Mouse (Mus musculus) midbrain, embryonic 12.5 days (tissue): ENCODE measurements around the gene Inip. TPM values are rescaled to one million over a fixed set of nuclear protein-coding genes. Genes with fewer than 3 reads are reported as not detected.
A peak's percentile ranks its signal among the peaks of the same experiment; 100 is the strongest.
"Not testable (repeated sequence)": the region's sequence is repeated elsewhere in the genome, so short reads cannot be mapped to it uniquely, and the experiment has no call there.

ENCODE experiments used
- ATAC-seq: fragments of 200-750 bp; cut with Nextera tagmentation; 2 replicates; pipeline ENCODE4 v1.8.0; 2017; ENCODE audit warnings: low read depth, moderate TSS enrichment, moderate library complexity; ENCODE audit not compliant: low FRiP score
- H3K27ac ChIP-seq: fragments of 300-500 bp; sonication (generic); replicated peaks from 2 replicates; pipeline ENCODE4 v1.5.1; 2016; ENCODE audit warnings: mild to moderate bottlenecking
- H3K27me3 ChIP-seq: fragments of 300-500 bp; sonication (generic); 2 replicates; pipeline ENCODE4 v1.6.1; 2016; ENCODE audit warnings: mild to moderate bottlenecking
- H3K36me3 ChIP-seq: fragments of 300-500 bp; sonication (generic); 2 replicates; pipeline ENCODE4 v1.6.1; 2016
- H3K4me1 ChIP-seq: fragments of 300-500 bp; sonication (generic); 2 replicates; pipeline ENCODE4 v1.6.1; 2016
- H3K4me2 ChIP-seq: fragments of 300-500 bp; sonication (generic); replicated peaks from 2 replicates; pipeline ENCODE4 v1.6.1; 2016; ENCODE audit warnings: mild to moderate bottlenecking, moderate library complexity
- H3K4me3 ChIP-seq: fragments of 300-500 bp; sonication (generic); 2 replicates; pipeline ENCODE4 v1.5.1; 2016; ENCODE audit warnings: mild to moderate bottlenecking
- H3K9ac ChIP-seq: fragments of 300-500 bp; sonication (generic); replicated peaks from 2 replicates; pipeline ENCODE4 v1.6.1; 2016; ENCODE audit warnings: mild to moderate bottlenecking, moderate library complexity
- H3K9me3 ChIP-seq: fragments of 300-500 bp; sonication (generic); 2 replicates; pipeline ENCODE4 v1.6.1; 2016; ENCODE audit warnings: mild to moderate bottlenecking
- WGBS: fragments of 180-500 bp; shearing (Covaris S2); methylation state at CpG from one replicate; pipeline ENCODE4 v1.1.7; 2016; 5-methylcytosine and 5-hydroxymethylcytosine counted together
- polyA plus RNA-seq: library from polyadenylated mRNA; unstranded; fragments of >200 nt; fragmentation: Nextera tagmentation; extraction: Ambion mirVana; gene quantifications from 2 replicates; pipeline ENCODE4 v1.2.1, GENCODE M21; 2016

The Inip gene
- polyA plus RNA-seq, 1 experiment from 2014 or later: 94.5 TPM

- H3K36me3 ChIP-seq, ATAC-seq, H3K4me3 ChIP-seq, H3K27me3 ChIP-seq, H3K4me1 ChIP-seq, H3K4me2 ChIP-seq, H3K9ac ChIP-seq, H3K27ac ChIP-seq, H3K9me3 ChIP-seq: not testable (repeated sequence)
- 80% methylated on average over 2 of the region's 2 CpGs for WGBS
Observed at GRCm38 (mm10) chr4:59793626-59794025, 7.8 kb downstream of the Inip start.

GRCm38 (mm10) chr4:59789015-59789414 lies 12.4 kb downstream of the Inip start:
- no peaks in the 10 kb centered on the region for H3K9me3 ChIP-seq
- no peak for ATAC-seq
- no peaks in the 10 kb centered on the region for H3K4me1 ChIP-seq
- H3K27me3 ChIP-seq: no peaks in the 10 kb centered on the region
- no peak overlapping the region for H3K9ac ChIP-seq
- H3K27ac ChIP-seq: no peak overlapping the region
- no peak overlapping the region for H3K4me3 ChIP-seq
- no peak overlapping the region for H3K4me2 ChIP-seq
- H3K36me3 ChIP-seq: no peaks in the 10 kb centered on the region

GRCm38 (mm10) chr4:59787126-59787525 lies 14.3 kb downstream of the Inip start:
- Histone ChIP-seq H3K36me3 (no peaks in the 10 kb centered on the region), H3K4me1 (peaks cover 4% of the 10 kb centered on the region), H3K27me3 (no peaks in the 10 kb centered on the region), H3K27ac (no peak overlapping the region), H3K4me3 (no peak overlapping the region), H3K4me2 (no peak overlapping the region), H3K9ac (no peak overlapping the region), H3K9me3 (no peaks in the 10 kb centered on the region)
- ATAC-seq: no peak
- WGBS: 65% methylated on average over 6 of the region's 6 CpGs

- no peak overlapping the region for H3K4me2 ChIP-seq
- H3K36me3 ChIP-seq: no peaks in the 10 kb centered on the region
- H3K4me1 ChIP-seq: peaks cover 6% of the 10 kb centered on the region
- WGBS: 2% methylated on average over 7 of the region's 7 CpGs
- no peak overlapping the region for H3K9ac ChIP-seq
- H3K4me3 ChIP-seq: no peak overlapping the region
- no peaks in the 10 kb centered on the region for H3K9me3 ChIP-seq
- no peaks in the 10 kb centered on the region for H3K27me3 ChIP-seq
- H3K27ac ChIP-seq: no peak overlapping the region
- no peak for ATAC-seq
Observed at GRCm38 (mm10) chr4:59786661-59787060, 14.7 kb downstream of the Inip start.

GRCm38 (mm10) chr4:59785412-59785811 lies 16.0 kb downstream of the Inip start:
- Histone ChIP-seq H3K36me3 (no peaks in the 10 kb centered on the region), H3K4me1 (peaks cover 6% of the 10 kb centered on the region), H3K27ac (no peak overlapping the region), H3K9me3 (no peaks in the 10 kb centered on the region), H3K9ac (no peak overlapping the region), H3K4me3 (no peak overlapping the region), H3K4me2 (no peak overlapping the region), H3K27me3 (no peaks in the 10 kb centered on the region)
- no peak for ATAC-seq
- 32% methylated on average over 2 of the region's 2 CpGs for WGBS

GRCm38 (mm10) chr4:59783685-59784279 lies 17.6 kb downstream of the Inip start:
- H3K27me3 ChIP-seq: no peaks in the 10 kb centered on the region
- peak overlapping the region; percentile 62 for H3K27ac ChIP-seq
- peak overlapping the region; percentile 72 for H3K4me3 ChIP-seq
- H3K36me3 ChIP-seq: 0 out of 2 replicates have a peak, but pooled peaks cover 3% of the 10 kb centered on the region
- H3K9ac ChIP-seq: peak overlapping the region; percentile 65
- no peaks in the 10 kb centered on the region for H3K9me3 ChIP-seq
- 1% methylated on average over 36 of the region's 36 CpGs for WGBS
- peak; percentile 96 for ATAC-seq
- peaks cover 6% of the 10 kb centered on the region for H3K4me1 ChIP-seq
- H3K4me2 ChIP-seq: peak overlapping the region; percentile 67

GRCm38 (mm10) chr4:59782853-59783684 lies 18.3 kb downstream of the Inip start:
- H3K27me3 ChIP-seq: no peaks in the 10 kb centered on the region
- H3K9me3 ChIP-seq: no peaks in the 10 kb centered on the region
- H3K4me1 ChIP-seq: peaks cover 6% of the 10 kb centered on the region
- under 1% methylated on average over 47 of the region's 47 CpGs for WGBS
- H3K4me2 ChIP-seq: peak overlapping the region; percentile 67
- peak overlapping the region; percentile 72 for H3K4me3 ChIP-seq
- peak; percentile 71 for ATAC-seq
- H3K36me3 ChIP-seq: 0 out of 2 replicates have a peak, but pooled peaks cover 3% of the 10 kb centered on the region
- H3K9ac ChIP-seq: peak overlapping the region; percentile 65
- H3K27ac ChIP-seq: peak overlapping the region; percentile 62

GRCm38 (mm10) chr4:59780568-59780967 lies 20.8 kb downstream of the Inip start:
- Histone ChIP-seq H3K27ac (no peak overlapping the region), H3K4me3 (no peak overlapping the region), H3K4me1 (peaks cover 6% of the 10 kb centered on the region), H3K36me3 (peaks cover 3% of the 10 kb centered on the region; the same call in 1 of the 2 replicates), H3K27me3 (no peaks in the 10 kb centered on the region), H3K9me3 (no peaks in the 10 kb centered on the region), H3K4me2 (no peak overlapping the region), H3K9ac (no peak overlapping the region)
- no peak for ATAC-seq
- whole genome bisulfite sequencing: 33% methylated on average over 1 of the region's 1 CpGs

- Histone ChIP-seq H3K9ac (no peak overlapping the region), H3K36me3 (peaks cover 14% of the 10 kb centered on the region)
Observed at GRCm38 (mm10) chr4:59777828-59778227, 23.6 kb downstream of the Inip start.

GRCm38 (mm10) chr4:59772171-59772879 lies 29.1 kb downstream of the Inip start:
- Histone ChIP-seq H3K27ac (0 out of 2 replicates have a peak overlapping the region, but pooled peaks have one; percentile 8), H3K9ac (no peak overlapping the region), H3K4me2 (no peak overlapping the region), H3K4me1 (peaks cover 8% of the 10 kb centered on the region; the same call in 1 of the 2 replicates), H3K27me3 (no peaks in the 10 kb centered on the region), H3K9me3 (no peaks in the 10 kb centered on the region), H3K4me3 (no peak overlapping the region), H3K36me3 (peaks cover 44% of the 10 kb centered on the region)
- ATAC-seq: peak; percentile 13; the same call in 1 of the 2 replicates
- 30% methylated on average over 17 of the region's 17 CpGs for WGBS

More at GRCm38 (mm10) chr4:59777828-59778227, 23.6 kb downstream of the Inip start:
- 81% methylated on average over 3 of the region's 3 CpGs for WGBS
- ATAC-seq: no peak
- H3K9me3 ChIP-seq: no peaks in the 10 kb centered on the region
- H3K27ac ChIP-seq: no peak overlapping the region
- no peaks in the 10 kb centered on the region for H3K27me3 ChIP-seq
- no peak overlapping the region for H3K4me2 ChIP-seq
- no peak overlapping the region for H3K4me3 ChIP-seq
- H3K4me1 ChIP-seq: peaks cover 9% of the 10 kb centered on the region

GRCm38 (mm10) chr4:59767717-59768116 lies 33.7 kb downstream of the Inip start:
- H3K36me3 ChIP-seq: peaks cover 33% of the 10 kb centered on the region

More at GRCm38 (mm10) chr4:59767717-59768116, 33.7 kb downstream of the Inip start:
- no peak for ATAC-seq
- H3K27me3 ChIP-seq: no peaks in the 10 kb centered on the region
- no peak overlapping the region for H3K27ac ChIP-seq
- peaks cover 14% of the 10 kb centered on the region for H3K4me1 ChIP-seq
- no peak overlapping the region for H3K4me3 ChIP-seq
- H3K9ac ChIP-seq: no peak overlapping the region
- no peak overlapping the region for H3K4me2 ChIP-seq
- 92% methylated on average over 2 of the region's 2 CpGs for WGBS
- H3K9me3 ChIP-seq: no peaks in the 10 kb centered on the region
